Mouse (Mus musculus): ENCODE data around the gene Kcnk4. TPM values are rescaled to one million over a fixed set of nuclear protein-coding genes. Genes with fewer than 3 reads are reported as not detected.

Gene Kcnk4
- polyA plus RNA-seq, 1 experiment, result 0.26 TPM

DNA sequence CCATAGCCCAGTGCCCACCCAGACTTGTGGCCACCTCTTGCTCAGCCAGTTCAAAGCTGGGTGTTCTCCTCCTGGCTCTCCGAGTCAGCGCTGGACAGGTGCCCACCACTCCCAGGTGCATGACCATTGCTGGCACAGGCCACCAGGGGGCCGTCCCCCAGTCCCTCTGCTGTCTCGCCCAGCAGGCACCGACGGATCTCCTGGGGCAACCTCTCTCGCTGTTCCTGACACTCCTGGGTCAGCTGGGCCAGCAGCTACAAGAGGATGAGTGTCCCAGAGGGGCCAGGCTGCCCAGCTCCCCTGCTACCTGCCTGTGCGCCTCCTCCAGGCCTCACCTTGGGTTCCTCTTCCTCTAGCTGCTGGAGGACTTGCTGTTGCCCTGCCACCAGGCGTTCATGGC lies 19.7 kb upstream of the Kcnk4 start:
- no peaks in the 10 kb centered on the region for H3K79me2 ChIP-seq (ENCODE audit: control insufficient read depth, insufficient read depth)
- H3K79me3 ChIP-seq (ENCODE audit: low read depth), result no peaks in the 10 kb centered on the region
- no peak overlapping the region for H3K4me3 ChIP-seq (ENCODE audit: insufficient read depth, poor library complexity, severe bottlenecking)
- no peaks in the 10 kb centered on the region for H3K27me3 ChIP-seq (ENCODE audit: control insufficient read depth, insufficient read depth, insufficient read length)
- TF ChIP-seq CTCF (IDR thresholded peaks at IDR 0.05; ENCODE audit: control insufficient read depth, insufficient read depth, insufficient read length) (peak; percentile 21), MYOD1 (IDR thresholded peaks at IDR 0.05; ENCODE audit: control insufficient read depth, insufficient read length, low read depth) (no peak), USF1 (IDR thresholded peaks at IDR 0.05; ENCODE audit: low read depth) (no peak)
- peaks cover 49% of the 10 kb centered on the region for H3K36me3 ChIP-seq (ENCODE audit: control insufficient read depth, insufficient read depth)
- no peak overlapping the region for H3ac ChIP-seq (ENCODE audit: control insufficient read depth, insufficient read length, low read depth)

DNA sequence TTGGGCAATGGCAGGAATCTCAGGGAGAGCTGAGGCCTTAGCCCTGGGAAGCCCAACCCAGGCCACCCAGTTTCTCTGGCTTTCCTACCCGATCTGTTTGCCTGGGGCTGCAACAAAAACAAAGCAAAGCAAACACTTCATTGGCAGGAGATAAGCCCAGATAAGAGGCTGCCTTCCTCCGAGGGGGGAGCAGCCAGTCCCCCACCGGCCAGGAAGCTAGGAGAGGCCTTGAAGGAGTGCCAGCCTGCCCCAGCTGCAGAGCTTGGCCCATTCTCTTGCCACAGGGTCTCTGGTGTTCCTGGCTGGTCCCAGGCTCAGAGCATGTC lies 18.4 kb upstream of the Kcnk4 start:
- Histone ChIP-seq H3K79me3 (ENCODE audit: low read depth) (no peaks in the 10 kb centered on the region), H3K27me3 (ENCODE audit: control insufficient read depth, insufficient read depth, insufficient read length) (no peaks in the 10 kb centered on the region), H3K79me2 (ENCODE audit: control insufficient read depth, insufficient read depth) (no peaks in the 10 kb centered on the region), H3K4me3 (ENCODE audit: insufficient read depth, poor library complexity, severe bottlenecking) (peak overlapping the region; percentile 46), H3K36me3 (ENCODE audit: control insufficient read depth, insufficient read depth) (peaks cover 35% of the 10 kb centered on the region), H3ac (ENCODE audit: control insufficient read depth, insufficient read length, low read depth) (peak overlapping the region; percentile 52)
- no peak for TF ChIP-seq FOSL1 (IDR thresholded peaks at IDR 0.05; ENCODE audit: insufficient read depth, low read length, poor library complexity, severe bottlenecking)
- TF ChIP-seq MYOD1 (IDR thresholded peaks at IDR 0.05; ENCODE audit: control insufficient read depth, insufficient read length, low read depth), result no peak
- no peak for TF ChIP-seq CTCF (IDR thresholded peaks at IDR 0.05; ENCODE audit: control insufficient read depth, insufficient read depth, insufficient read length)
- no peak for TF ChIP-seq MAX (IDR thresholded peaks at IDR 0.05)

DNA sequence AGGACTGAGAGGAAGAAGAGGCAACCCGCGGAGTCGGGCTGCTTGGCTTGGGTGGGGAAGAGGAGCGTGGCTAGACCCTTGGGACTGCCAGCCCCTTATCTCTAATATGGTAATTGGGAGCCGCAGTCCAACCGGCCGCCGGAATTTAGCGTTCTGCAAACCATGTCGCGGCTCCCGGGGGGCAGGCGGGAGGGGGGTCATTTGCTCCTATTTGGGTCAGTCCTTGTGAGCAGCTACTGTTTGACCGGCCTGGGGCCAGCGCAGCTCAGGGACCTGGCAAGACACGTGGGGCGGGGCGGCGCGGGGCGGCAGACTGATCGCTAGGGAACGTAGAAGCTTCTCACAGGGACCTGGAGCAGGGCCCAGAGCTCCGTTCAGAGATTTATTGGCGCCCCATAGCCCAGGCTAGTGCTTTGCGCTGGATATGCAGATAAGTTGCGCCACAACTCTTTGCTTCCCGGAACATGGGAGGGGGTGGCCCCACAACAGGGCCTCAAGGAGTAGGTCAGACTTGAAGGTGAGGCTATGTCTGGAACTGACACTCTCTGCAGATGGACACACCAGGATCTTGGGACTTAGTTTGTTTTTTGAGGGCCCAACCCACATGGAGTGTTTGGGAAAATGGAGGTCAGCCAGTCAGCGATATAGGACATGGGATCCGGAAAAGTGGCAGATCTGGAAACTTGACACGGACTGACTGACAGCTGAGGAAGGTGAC lies 17.8 kb upstream of the Kcnk4 start:
- Histone ChIP-seq H3K79me2 (ENCODE audit: control insufficient read depth, insufficient read depth) (no peaks in the 10 kb centered on the region), H3K4me3 (ENCODE audit: insufficient read depth, poor library complexity, severe bottlenecking) (peak overlapping the region; percentile 46), H3K79me3 (ENCODE audit: low read depth) (no peaks in the 10 kb centered on the region), H3K27me3 (ENCODE audit: control insufficient read depth, insufficient read depth, insufficient read length) (no peaks in the 10 kb centered on the region), H3ac (ENCODE audit: control insufficient read depth, insufficient read length, low read depth) (peak overlapping the region; percentile 52), H3K36me3 (ENCODE audit: control insufficient read depth, insufficient read depth) (peaks cover 30% of the 10 kb centered on the region)
- TF ChIP-seq CEBPB (IDR thresholded peaks at IDR 0.05; ENCODE audit: low read depth), result peak; percentile 3
- no peak for TF ChIP-seq MAX (IDR thresholded peaks at IDR 0.05)

DNA sequence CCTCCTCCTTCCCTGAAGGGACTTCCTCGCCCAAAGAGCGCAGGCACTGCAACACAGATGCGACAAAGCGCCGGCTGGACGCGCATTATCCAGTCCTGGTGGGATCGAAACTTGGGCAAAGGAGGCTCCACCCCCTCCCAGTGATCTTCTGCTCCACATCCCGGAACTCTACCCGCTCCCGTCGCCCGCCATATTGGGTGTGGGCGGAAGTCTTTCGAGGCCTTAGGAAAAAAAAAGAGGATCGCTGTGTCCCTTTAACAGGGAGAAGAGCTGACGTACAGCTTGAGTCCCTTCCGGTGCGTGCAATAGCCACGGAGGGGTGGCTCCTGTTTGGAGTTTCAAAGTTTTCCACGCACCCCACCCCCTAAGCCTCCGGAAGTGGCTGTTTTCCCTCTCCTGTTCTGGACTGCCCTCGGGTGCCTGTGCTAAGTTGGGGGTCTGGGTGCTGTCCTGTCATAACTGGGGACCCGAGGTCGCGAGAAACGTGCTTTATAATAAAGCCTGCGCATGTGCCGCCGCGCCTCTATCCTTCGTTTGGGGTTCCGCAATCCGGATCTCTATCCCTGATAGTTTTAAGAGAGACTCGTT lies 17.2 kb upstream of the Kcnk4 start:
- peaks cover 29% of the 10 kb centered on the region for H3K36me3 ChIP-seq (ENCODE audit: control insufficient read depth, insufficient read depth)
- no peaks in the 10 kb centered on the region for H3K79me2 ChIP-seq (ENCODE audit: control insufficient read depth, insufficient read depth)
- peak overlapping the region; percentile 46 for H3K4me3 ChIP-seq (ENCODE audit: insufficient read depth, poor library complexity, severe bottlenecking)
- H3ac ChIP-seq (ENCODE audit: control insufficient read depth, insufficient read length, low read depth), result peak overlapping the region; percentile 92
- no peaks in the 10 kb centered on the region for H3K27me3 ChIP-seq (ENCODE audit: control insufficient read depth, insufficient read depth, insufficient read length)
- no peaks in the 10 kb centered on the region for H3K79me3 ChIP-seq (ENCODE audit: low read depth)
- TF ChIP-seq MAX (IDR thresholded peaks at IDR 0.05), result peak; percentile 89
- TF ChIP-seq MYOG (IDR thresholded peaks at IDR 0.05; ENCODE audit: control insufficient read depth, extremely low read depth, insufficient read length), result no peak
- no peak for TF ChIP-seq FOSL1 (IDR thresholded peaks at IDR 0.05; ENCODE audit: insufficient read depth, low read length, poor library complexity, severe bottlenecking)

DNA sequence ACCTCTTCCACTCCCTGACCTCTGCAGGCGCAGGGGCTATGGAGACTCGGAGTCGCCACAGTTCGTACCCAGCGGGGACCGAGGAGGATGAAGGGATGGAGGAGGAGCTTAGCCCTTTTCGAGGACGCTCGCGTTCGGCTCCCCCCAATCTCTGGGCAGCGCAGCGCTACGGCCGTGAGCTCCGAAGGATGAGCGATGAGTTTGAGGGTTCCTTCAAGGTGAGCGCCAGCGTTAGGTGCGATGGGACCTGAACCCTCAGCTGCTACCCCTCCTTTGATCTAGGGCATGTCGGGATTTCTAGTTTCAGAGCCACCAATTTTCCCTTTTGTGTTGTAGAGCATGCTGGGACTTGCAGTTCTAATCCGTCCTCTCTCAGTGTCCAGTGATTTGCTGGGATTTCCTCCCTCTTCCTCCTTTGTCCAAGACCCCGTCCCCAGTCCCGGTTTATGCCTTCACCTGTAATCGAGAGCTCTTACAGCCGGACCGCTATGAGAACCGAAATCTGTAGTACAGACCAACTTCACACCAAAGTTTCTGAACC lies 16.4 kb upstream of the Kcnk4 start:
- Histone ChIP-seq H3K36me3 (ENCODE audit: control insufficient read depth, insufficient read depth) (peaks cover 29% of the 10 kb centered on the region), H3K79me2 (ENCODE audit: control insufficient read depth, insufficient read depth) (no peaks in the 10 kb centered on the region), H3ac (ENCODE audit: control insufficient read depth, insufficient read length, low read depth) (peak overlapping the region; percentile 92), H3K27me3 (ENCODE audit: control insufficient read depth, insufficient read depth, insufficient read length) (no peaks in the 10 kb centered on the region), H3K79me3 (ENCODE audit: low read depth) (no peaks in the 10 kb centered on the region), H3K4me3 (ENCODE audit: insufficient read depth, poor library complexity, severe bottlenecking) (peak overlapping the region; percentile 46)
- TF ChIP-seq CEBPB (IDR thresholded peaks at IDR 0.05; ENCODE audit: low read depth) (no peak), MAX (IDR thresholded peaks at IDR 0.05) (no peak), MYOG (IDR thresholded peaks at IDR 0.05; ENCODE audit: control insufficient read depth, extremely low read depth, insufficient read length) (no peak), USF1 (IDR thresholded peaks at IDR 0.05; ENCODE audit: low read depth) (no peak), MYOD1 (IDR thresholded peaks at IDR 0.05; ENCODE audit: control insufficient read depth, insufficient read length, low read depth) (no peak), FOSL1 (IDR thresholded peaks at IDR 0.05; ENCODE audit: insufficient read depth, low read length, poor library complexity, severe bottlenecking) (no peak), CTCF (IDR thresholded peaks at IDR 0.05; ENCODE audit: control insufficient read depth, insufficient read depth, insufficient read length) (no peak)

DNA sequence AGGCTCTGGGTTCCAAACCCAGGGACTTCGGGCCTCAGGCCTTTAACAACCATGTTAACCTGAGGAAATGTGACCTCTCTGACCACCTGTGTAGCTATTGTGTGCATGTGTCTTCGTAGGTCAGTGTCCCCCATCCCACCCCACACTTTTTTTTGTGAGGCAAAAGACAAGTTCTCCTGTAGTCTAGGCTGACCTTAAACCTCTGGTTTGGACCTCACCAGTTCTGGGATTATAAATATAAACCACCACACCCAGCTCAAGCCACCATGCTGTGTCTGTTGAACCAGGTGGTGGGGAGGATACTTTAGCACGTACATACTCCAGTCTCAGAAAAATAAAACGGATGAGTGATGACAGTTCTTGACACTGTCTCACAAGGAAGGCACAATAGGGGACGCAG lies 15.6 kb upstream of the Kcnk4 start:
- TF ChIP-seq FOSL1 (IDR thresholded peaks at IDR 0.05; ENCODE audit: insufficient read depth, low read length, poor library complexity, severe bottlenecking) (no peak), CEBPB (IDR thresholded peaks at IDR 0.05; ENCODE audit: low read depth) (no peak), CTCF (IDR thresholded peaks at IDR 0.05; ENCODE audit: control insufficient read depth, insufficient read depth, insufficient read length) (no peak), MYOG (IDR thresholded peaks at IDR 0.05; ENCODE audit: control insufficient read depth, extremely low read depth, insufficient read length) (no peak), USF1 (IDR thresholded peaks at IDR 0.05; ENCODE audit: low read depth) (no peak), MAX (IDR thresholded peaks at IDR 0.05) (no peak), MYOD1 (IDR thresholded peaks at IDR 0.05; ENCODE audit: control insufficient read depth, insufficient read length, low read depth) (no peak)
- Histone ChIP-seq H3K79me3 (ENCODE audit: low read depth) (no peaks in the 10 kb centered on the region), H3K79me2 (ENCODE audit: control insufficient read depth, insufficient read depth) (no peaks in the 10 kb centered on the region), H3ac (ENCODE audit: control insufficient read depth, insufficient read length, low read depth) (peak overlapping the region; percentile 39), H3K36me3 (ENCODE audit: control insufficient read depth, insufficient read depth) (peaks cover 24% of the 10 kb centered on the region), H3K4me3 (ENCODE audit: insufficient read depth, poor library complexity, severe bottlenecking) (no peak overlapping the region), H3K27me3 (ENCODE audit: control insufficient read depth, insufficient read depth, insufficient read length) (no peaks in the 10 kb centered on the region)
